Mouse (Mus musculus) brain, embryonic 14.5 days (tissue): ENCODE results near the gene Stau1. TPM values are rescaled to one million over a fixed set of nuclear protein-coding genes. Genes with fewer than 3 reads are reported as not detected.

Source experiments
- DNase-seq: peaks from one replicate; pipeline ENCODE4 v3.0.0-alpha.2; 2011; ENCODE audit warnings: low read depth
- CTCF ChIP-seq: fragments of 200-500 bp; IDR thresholded peaks from 2 replicates; pipeline ENCODE4 v1.5.1; 2012; ENCODE audit warnings: inconsistent platforms, mild to moderate bottlenecking, moderate library complexity, borderline replicate concordance; ENCODE audit not compliant: insufficient read depth, insufficient read length; ENCODE audit errors: extremely low read depth
- POLR2A ChIP-seq: fragments of 200-500 bp; IDR thresholded peaks from 2 replicates; pipeline ENCODE4 v1.6.1; 2012; ENCODE audit warnings: mild to moderate bottlenecking, inconsistent platforms, borderline replicate concordance; ENCODE audit not compliant: poor library complexity, insufficient read depth, insufficient read length, severe bottlenecking; ENCODE audit errors: extremely low read depth
- polyA plus RNA-seq: library from polyadenylated mRNA; depleted of rRNA; stranded (reverse); fragments of >200 nt; gene quantifications from 2 replicates; pipeline ENCODE4 v1.2.3, GENCODE M21; 2012

The Stau1 gene
- polyA plus RNA-seq, 1 experiment: 81.9 TPM

- TF ChIP-seq POLR2A: no peak
- no peak for TF ChIP-seq CTCF
- DNase-seq: no peak
Measured at GRCm38 (mm10) chr2:166948246-166948645, 47.9 kb downstream of the Stau1 start.

GRCm38 (mm10) chr2:166945456-166945855 is 50.6 kb downstream of the Stau1 start:
- DNase-seq: peak; percentile 44
- TF ChIP-seq POLR2A: no peak
- peak; percentile 41; the same call in 1 of the 2 replicates for TF ChIP-seq CTCF

- TF ChIP-seq POLR2A (no peak), CTCF (no peak)
Measured at GRCm38 (mm10) chr2:166944346-166944745, 51.8 kb downstream of the Stau1 start.

GRCm38 (mm10) chr2:166943146-166943545 is 53.0 kb downstream of the Stau1 start:
- no peak for TF ChIP-seq POLR2A
- TF ChIP-seq CTCF: no peak
- DNase-seq: no peak

More at GRCm38 (mm10) chr2:166944346-166944745, 51.8 kb downstream of the Stau1 start:
- DNase-seq: no peak

- TF ChIP-seq CTCF: no peak
- TF ChIP-seq POLR2A: no peak
- DNase-seq: no peak
Measured at GRCm38 (mm10) chr2:166936166-166936565, 59.9 kb downstream of the Stau1 start.

GRCm38 (mm10) chr2:166935582-166935981 is 60.5 kb downstream of the Stau1 start:
- DNase-seq: no peak
- no peak for TF ChIP-seq POLR2A
- TF ChIP-seq CTCF: no peak

- TF ChIP-seq CTCF (no peak), POLR2A (no peak)
- DNase-seq: no peak
Measured at GRCm38 (mm10) chr2:166934416-166934815, 61.7 kb downstream of the Stau1 start.

GRCm38 (mm10) chr2:166933943-166934342 is 62.2 kb downstream of the Stau1 start:
- no peak for DNase-seq
- TF ChIP-seq POLR2A (no peak), CTCF (no peak)

GRCm38 (mm10) chr2:166923971-166924370 is 72.1 kb downstream of the Stau1 start:
- no peak for DNase-seq
- TF ChIP-seq POLR2A (no peak), CTCF (no peak)

- TF ChIP-seq POLR2A: no peak
- TF ChIP-seq CTCF: no peak
- DNase-seq: no peak
Measured at GRCm38 (mm10) chr2:166910536-166910935, 85.6 kb downstream of the Stau1 start.

- TF ChIP-seq POLR2A (no peak), CTCF (no peak)
- DNase-seq: no peak
Measured at GRCm38 (mm10) chr2:166909729-166910128, 86.4 kb downstream of the Stau1 start.

GRCm38 (mm10) chr2:166906523-166907182 is 89.4 kb downstream of the Stau1 start:
- TF ChIP-seq POLR2A (no peak), CTCF (no peak)
- peak; percentile 18 for DNase-seq
